Mouse (Mus musculus) megakaryocyte progenitor cell, adult 5-6 weeks (primary cell): ENCODE measurements around the gene Smarcc1. TPM values are rescaled to one million over a fixed set of nuclear protein-coding genes. Genes with fewer than 3 reads are reported as not detected.
"Not testable (repeated sequence)": the region's sequence is repeated elsewhere in the genome, so short reads cannot be mapped to it uniquely, and the experiment has no call there.

Experiments used
- ATAC-seq: replicated peaks from 2 replicates; pipeline ENCODE4 v1.8.0; 2016; ENCODE audit warnings: mild to moderate bottlenecking, moderate TSS enrichment, inconsistent platforms; ENCODE audit not compliant: poor library complexity
- total RNA-seq, 2 experiments: library from RNA; stranded (forward) in 1 of 2; stranded (reverse) in 1 of 2; fragments of 157-497, 149-512 nt in 1 of 2; fragments of 200-1000 nt in 1 of 2; gene quantifications; 2 replicates each; pipeline versions ENCODE4 v1.2.3 to v1.2.4; 2015 to 2017

Gene Smarcc1
- total RNA-seq, 2 experiments from 2014 or later, result 62.3 to 117 TPM

GRCm38 (mm10) chr9:110131525-110132197 is 14.2 kb downstream of the Smarcc1 start:
- peak; percentile 97 for ATAC-seq

DNA sequence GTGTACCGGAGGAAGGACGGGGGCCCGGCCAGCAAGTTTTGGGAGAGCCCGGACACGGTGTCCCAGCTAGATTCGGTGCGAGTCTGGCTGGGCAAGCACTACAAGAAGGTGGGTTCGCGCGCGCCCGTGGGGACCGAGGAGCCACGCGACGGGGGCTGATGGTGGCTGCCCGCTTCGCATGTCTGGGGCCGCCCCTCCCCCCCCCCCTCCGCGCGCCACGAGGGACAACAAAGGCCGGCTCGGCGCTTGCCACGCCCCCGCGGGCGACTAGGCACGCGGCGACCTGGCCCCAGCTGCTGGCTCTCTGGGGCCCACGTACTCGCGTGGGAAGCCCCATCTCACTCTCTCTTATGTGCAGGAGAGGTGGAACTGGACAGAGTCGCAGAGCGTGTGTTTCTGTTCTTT is 14.7 kb downstream of the Smarcc1 start:
- peak; percentile 33; the same call in 1 of the 2 replicates for ATAC-seq

- no peak for ATAC-seq
Measured at GRCm38 (mm10) chr9:110132921-110133320, 15.4 kb downstream of the Smarcc1 start.

DNA sequence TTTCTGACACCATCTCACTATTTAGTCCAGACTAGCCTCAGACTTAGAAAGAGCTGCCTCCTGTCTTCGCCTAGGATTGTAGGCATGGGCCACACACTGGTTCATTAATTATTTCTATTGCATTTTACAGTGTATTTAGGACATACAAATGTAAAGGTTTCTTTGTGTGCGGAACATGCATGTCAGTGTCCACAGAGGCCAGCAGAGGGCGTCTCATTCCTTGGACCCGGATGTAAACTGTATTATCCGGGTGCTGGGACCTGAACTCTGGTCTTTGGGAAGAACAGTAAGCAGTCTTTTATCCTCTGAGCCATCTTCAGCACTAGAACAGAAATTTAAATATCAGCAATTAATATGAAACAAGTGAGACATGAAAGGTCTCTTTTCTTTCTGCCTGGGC is 16.7 kb downstream of the Smarcc1 start:
- ATAC-seq, result no peak

DNA sequence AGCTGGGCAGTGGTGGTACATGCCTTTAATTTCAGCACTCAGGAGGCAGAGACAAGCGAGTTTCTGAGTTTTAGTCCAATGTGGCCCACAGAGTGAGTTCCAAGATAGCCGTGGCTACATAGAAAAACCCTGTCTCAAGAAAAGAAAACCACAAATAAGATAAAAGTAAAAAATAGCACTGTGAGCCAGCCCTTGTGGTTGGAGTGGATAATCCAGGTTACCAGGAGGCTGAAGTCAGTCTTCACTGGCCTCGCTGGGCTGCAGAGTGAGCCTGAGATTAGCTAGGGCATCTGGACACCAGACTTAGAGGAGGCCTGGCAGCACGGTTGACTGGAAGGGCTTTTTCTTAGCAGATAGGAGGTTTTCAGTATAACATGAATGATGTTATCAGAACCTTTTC is 21.6 kb downstream of the Smarcc1 start:
- peak; percentile 99 for ATAC-seq

GRCm38 (mm10) chr9:110142097-110142496 is 24.6 kb downstream of the Smarcc1 start:
- ATAC-seq, result no peak

DNA sequence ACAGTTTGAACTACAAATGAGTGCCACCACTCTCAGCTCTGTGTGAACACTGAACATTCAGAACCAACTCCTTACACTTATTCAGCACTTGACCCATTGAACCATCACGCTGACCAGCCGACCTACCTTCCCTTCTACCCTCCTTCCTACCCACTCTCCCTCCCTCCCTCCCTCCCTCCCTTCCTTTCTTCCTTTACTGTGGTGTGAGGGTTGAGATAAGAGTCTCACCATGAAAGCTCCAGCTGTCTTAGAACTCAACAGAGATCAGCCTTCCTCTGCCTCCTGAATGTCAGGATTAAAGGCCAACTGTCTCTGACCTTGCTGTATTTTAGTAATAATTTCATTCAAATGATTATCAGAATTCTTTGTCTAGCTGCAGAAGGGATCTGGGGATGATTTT is 31.1 kb downstream of the Smarcc1 start:
- 0 out of 2 replicates have a peak, but pooled peaks have one; percentile 39 for ATAC-seq

GRCm38 (mm10) chr9:110159036-110159435 is 41.5 kb downstream of the Smarcc1 start:
- no peak for ATAC-seq

DNA sequence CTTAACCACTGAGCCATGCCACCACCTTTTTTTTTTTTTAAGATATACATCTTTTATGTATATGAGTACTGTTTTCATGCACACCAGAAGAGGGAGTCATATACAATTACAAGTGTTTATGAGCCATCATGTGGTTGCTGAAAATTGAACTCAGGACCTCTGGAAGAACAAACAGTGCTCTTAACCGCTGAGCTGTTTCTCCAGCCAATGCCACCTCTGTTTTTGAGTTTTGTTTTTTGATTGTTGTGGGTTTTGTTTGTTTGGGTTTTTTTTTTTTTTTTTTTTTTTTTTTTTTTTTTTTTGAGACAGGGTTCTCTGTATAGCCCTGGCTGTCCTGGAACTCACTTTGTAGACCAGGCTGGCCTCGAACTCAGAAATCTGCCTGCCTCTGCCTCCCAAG is 43.0 kb downstream of the Smarcc1 start:
- ATAC-seq, result not testable (repeated sequence)

DNA sequence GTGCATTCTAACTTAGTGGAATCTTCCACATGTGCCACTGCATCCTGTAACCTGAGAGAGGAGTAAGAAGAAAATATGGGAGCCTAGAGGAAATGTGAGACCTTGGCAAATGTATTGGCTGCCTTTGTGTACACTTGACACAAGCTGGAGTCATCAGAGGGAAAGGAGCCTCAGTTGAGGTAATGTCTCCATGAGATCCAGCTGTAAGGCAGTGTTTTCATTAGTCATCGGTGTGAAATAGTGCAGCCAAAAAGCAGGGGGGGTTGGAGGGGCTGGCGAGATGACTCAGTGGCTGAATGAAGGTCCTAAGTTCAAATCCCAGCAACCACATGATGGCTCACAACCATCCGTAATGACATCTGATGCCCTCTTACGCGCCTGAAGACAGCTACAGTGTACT is 44.9 kb downstream of the Smarcc1 start:
- ATAC-seq, result no peak

- no peak for ATAC-seq
Measured at GRCm38 (mm10) chr9:110163071-110163470, 45.6 kb downstream of the Smarcc1 start.

GRCm38 (mm10) chr9:110170858-110171257 is 53.4 kb downstream of the Smarcc1 start:
- ATAC-seq, result no peak

- ATAC-seq, result no peak
Measured at GRCm38 (mm10) chr9:110199870-110200269, 82.4 kb downstream of the Smarcc1 start.

DNA sequence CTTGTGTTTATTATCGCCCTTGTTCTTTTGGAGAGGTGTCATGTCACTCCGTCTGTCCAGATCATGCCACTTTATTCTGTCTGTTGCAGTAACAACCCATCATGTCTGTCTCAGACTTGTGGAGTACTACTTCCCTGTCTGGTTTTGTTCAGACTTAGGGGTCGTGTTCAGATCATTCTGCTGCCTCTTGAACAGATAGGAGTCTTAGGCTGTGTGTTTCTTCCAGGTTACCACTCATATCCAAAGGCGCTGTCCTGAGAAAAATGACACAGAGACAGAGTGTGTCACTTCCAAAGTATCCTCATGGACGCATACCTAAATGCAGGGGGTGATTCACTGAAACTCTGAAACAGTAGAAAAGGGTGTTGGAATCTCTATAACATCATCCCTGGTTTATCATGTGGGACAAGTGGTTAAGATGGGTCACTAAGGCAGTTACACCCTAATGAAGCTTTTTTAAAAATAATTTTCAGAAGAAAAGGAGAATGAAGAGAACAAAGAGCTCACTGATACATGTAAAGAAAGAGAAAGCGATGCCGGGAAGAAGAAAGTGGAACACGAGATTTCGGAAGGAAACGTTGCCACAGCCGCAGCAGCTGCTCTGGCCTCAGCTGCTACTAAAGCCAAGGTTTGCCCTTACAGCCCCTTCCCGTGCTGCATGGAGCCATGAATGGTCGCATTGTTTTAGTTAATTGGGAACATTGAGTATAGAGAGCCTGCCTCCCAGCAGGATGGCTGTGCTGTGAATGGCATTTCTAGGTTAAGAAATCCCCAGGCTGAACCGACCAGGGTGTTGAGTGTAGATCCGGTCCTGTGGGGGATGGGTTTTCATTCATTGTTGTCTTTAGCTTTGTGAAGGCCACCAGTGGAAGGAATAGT is 88.3 kb downstream of the Smarcc1 start:
- ATAC-seq, result no peak

DNA sequence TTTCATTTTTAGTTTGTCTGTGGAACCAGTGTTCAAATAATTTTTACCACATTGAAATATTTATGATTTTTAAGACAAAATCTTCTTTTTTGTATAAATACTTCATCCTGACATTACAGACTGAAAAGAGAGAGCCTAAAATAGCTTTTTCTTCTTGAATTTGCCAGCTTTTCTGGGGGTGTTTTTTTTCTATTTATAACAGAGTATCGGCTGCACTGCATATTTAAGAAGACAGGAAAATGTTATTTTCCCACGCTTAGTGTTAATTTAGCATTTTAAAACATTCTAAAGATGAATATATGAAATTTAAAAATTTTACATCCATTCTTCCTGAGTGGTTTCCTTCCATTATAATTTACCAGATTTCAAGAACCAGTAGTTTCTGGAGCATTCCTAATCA is 88.9 kb downstream of the Smarcc1 start:
- ATAC-seq, result no peak

GRCm38 (mm10) chr9:110208265-110208664 is 90.8 kb downstream of the Smarcc1 start:
- ATAC-seq, result no peak

GRCm38 (mm10) chr9:110208967-110209366 is 91.5 kb downstream of the Smarcc1 start:
- ATAC-seq, result no peak

DNA sequence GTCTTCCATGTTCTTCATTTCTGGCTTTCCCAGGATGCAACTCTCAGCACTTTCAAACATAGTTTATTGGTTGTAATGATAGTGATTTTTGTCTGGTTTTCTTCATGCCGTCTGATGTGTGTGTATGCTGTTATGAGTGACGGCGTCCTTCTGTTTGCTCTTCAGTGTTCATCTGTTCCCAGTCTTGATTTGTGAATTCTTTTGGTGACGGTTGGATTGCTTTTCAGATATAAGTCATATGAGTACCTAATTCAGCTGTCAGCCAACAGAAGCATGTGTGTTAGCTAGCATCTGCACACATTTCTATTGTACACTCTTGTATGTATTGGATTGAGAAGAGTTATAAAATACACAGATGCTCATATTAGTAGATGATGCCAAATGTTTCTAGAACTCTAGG is 106.8 kb downstream of the Smarcc1 start:
- no peak for ATAC-seq

GRCm38 (mm10) chr9:110226191-110226590 is 108.7 kb downstream of the Smarcc1 start:
- no peak for ATAC-seq

GRCm38 (mm10) chr9:110228671-110229070 is 111.2 kb downstream of the Smarcc1 start:
- peak; percentile 67 for ATAC-seq

GRCm38 (mm10) chr9:110229112-110229511 is 111.6 kb downstream of the Smarcc1 start:
- peak; percentile 72 for ATAC-seq
